Mouse (Mus musculus) erythroblast, embryonic 14.5 days (primary cell): ENCODE results near the gene Ppp3ca.

ENCODE experiments used
- GATA1 ChIP-seq: IDR thresholded peaks from 2 replicates; pipeline ENCODE4 v1.6.1; 2012; ENCODE audit warnings: low read length, inconsistent platforms, mixed read lengths
- TAL1 ChIP-seq: IDR thresholded peaks from 3 replicates; pipeline ENCODE4 v1.6.1; 2012; ENCODE audit warnings: low read length, inconsistent platforms, mixed read lengths

GRCm38 (mm10) chr3:136828451-136828850, 158.5 kb downstream of the Ppp3ca start:
- TF ChIP-seq GATA1 = no peak
- no peak for TF ChIP-seq TAL1
